In genomic region chr13:30833476-30834149, GRCm38 (mm10) we compare ENCODE assay signal across 20 mouse cellular contexts.
DNase-seq lines count a peak whose midpoint lies in the region; ATAC-seq lines count a peak whose summit lies in the region.
"Had no signal": no experiment of that assay in that cellular context is flagged by ENCODE, and none has a peak within 500 bp of the region (broad histone marks: within the 10 kb centered on the region; RNA-seq: fewer than 3 reads in every experiment).

No protein-coding gene starts in this region.

- no peaks in the 10 kb centered on the region for H3K36me3 ChIP-seq in hindbrain, embryonic 12.5 days
- H3K36me3 ChIP-seq: forebrain, embryonic 15.5 days; heart, embryonic 13.5 days; liver, embryonic 13.5 days had no signal

- H3K9me3 ChIP-seq in hindbrain, embryonic 12.5 days (replicated peaks): no peaks in the 10 kb centered on the region
- H3K9me3 ChIP-seq: embryonic facial prominence, embryonic 10.5 days; forebrain, embryonic 15.5 days; heart, embryonic 13.5 days; liver, embryonic 13.5 days had no signal

- DNase-seq in 416B (ENCODE audit: low read depth): peak; percentile 71
- DNase-seq in CD4-positive helper T cell, adult 2 months (ENCODE audit: low read depth, low spot score): peak; percentile 66
- DNase-seq in adrenal gland, adult 8-10 months: no peak
- DNase-seq in layer of hippocampus, adult 9-10 months (ENCODE audit: low spot score): no peak
- DNase-seq: adrenal gland, postnatal 14 days; cerebellum, adult 9-11 months; gastrocnemius, postnatal 14 days; kidney, postnatal 14 days; liver, embryonic 13.5 days; spleen, adult 18-20 months had no signal

- no peak overlapping the region for H3K9ac ChIP-seq in hindbrain, embryonic 12.5 days
- H3K9ac ChIP-seq: forebrain, embryonic 15.5 days; heart, embryonic 13.5 days; liver, embryonic 13.5 days had no signal

- 85% methylated on average over 6 of the region's 6 CpGs for WGBS in hindbrain, embryonic 12.5 days

- no peaks in the 10 kb centered on the region for H3K27me3 ChIP-seq in hindbrain, embryonic 12.5 days
- H3K27me3 ChIP-seq: forebrain, embryonic 15.5 days; heart, embryonic 13.5 days; liver, embryonic 13.5 days had no signal

- no peak overlapping the region for H3K4me3 ChIP-seq in hindbrain, embryonic 12.5 days
- H3K4me3 ChIP-seq: embryonic facial prominence, embryonic 10.5 days; erythroblast, embryonic 14.5 days; forebrain, embryonic 15.5 days; heart, embryonic 13.5 days had no signal

- H3K27ac ChIP-seq in hindbrain, embryonic 12.5 days: no peak overlapping the region
- H3K27ac ChIP-seq: embryonic facial prominence, embryonic 10.5 days; forebrain, embryonic 15.5 days; heart, embryonic 13.5 days; liver, embryonic 13.5 days had no signal

- ATAC-seq in common myeloid progenitor, adult 5-6 weeks (replicated peaks; ENCODE audit: low read depth, poor library complexity, severe bottlenecking): peak; percentile 54
- ATAC-seq in megakaryocyte-erythroid progenitor cell, adult 5-6 weeks (replicated peaks; ENCODE audit: low FRiP score, low TSS enrichment, poor library complexity, severe bottlenecking): peak; percentile 27; the same call in 1 of the 2 replicates
- no peak for ATAC-seq in hindbrain, embryonic 12.5 days (ENCODE audit: low FRiP score)
- ATAC-seq: forebrain, embryonic 15.5 days; intestine, embryonic 16.5 days; lung, postnatal 0 days had no signal

- H3K4me2 ChIP-seq in hindbrain, embryonic 12.5 days (replicated peaks): no peak overlapping the region
- H3K4me2 ChIP-seq: forebrain, embryonic 15.5 days; midbrain, embryonic 11.5 days had no signal

- H3K4me1 ChIP-seq in hindbrain, embryonic 12.5 days: no peaks in the 10 kb centered on the region
- H3K4me1 ChIP-seq: embryonic facial prominence, embryonic 10.5 days; forebrain, embryonic 15.5 days had no signal

Comparison
In these comparisons a context has a peak if more than half of its experiments do, and no peak if none do; other contexts are left out.
1. DNase-seq: peak in 416B (single experiment) and CD4-positive helper T cell, adult 2 months (single experiment); none in adrenal gland, adult 8-10 months (single experiment) and layer of hippocampus, adult 9-10 months (single experiment).